Mouse (Mus musculus): ENCODE data around the gene Smpd4.

DNA sequence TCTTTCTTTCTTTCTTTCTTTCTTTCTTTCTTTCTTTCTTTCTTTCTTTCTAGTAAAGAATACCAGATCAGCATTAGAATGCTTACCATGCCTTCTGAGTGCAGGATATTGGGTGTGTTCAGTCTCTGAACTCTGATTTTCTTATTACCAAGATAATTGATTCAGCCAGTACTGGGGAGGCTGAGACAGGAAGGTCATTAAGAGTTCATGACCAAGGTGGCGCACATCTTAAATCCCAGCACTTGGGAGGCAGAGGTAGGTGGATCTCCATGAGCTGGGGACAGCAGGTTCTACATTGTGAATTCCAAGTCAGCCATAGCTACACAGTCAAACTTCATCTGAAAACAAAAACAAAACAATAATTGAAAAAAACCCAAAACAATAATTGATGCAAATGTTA lies 2.8 kb downstream of the Smpd4 start:
- TF ChIP-seq CTCF (IDR thresholded peaks at IDR 0.05; ENCODE audit: borderline replicate concordance, control insufficient read depth, extremely low read depth, insufficient read depth, low read length, poor library complexity): no peak
- TF ChIP-seq POLR2A (IDR thresholded peaks at IDR 0.05; ENCODE audit: control insufficient read depth, extremely low read depth, insufficient read depth, low read length, poor library complexity): no peak

Data from thymus, adult 2 months (tissue).